Mouse (Mus musculus) intestine, embryonic 16.5 days (tissue): ENCODE measurements around the gene Lyrm7. TPM values are rescaled to one million over a fixed set of nuclear protein-coding genes. Genes with fewer than 3 reads are reported as not detected.

Source experiments
- ATAC-seq: fragments of 200-750 bp; cut with Nextera tagmentation; 2 replicates; pipeline ENCODE4 v1.8.0; 2017; ENCODE audit warnings: moderate TSS enrichment, moderate library complexity
- H3K27ac ChIP-seq: fragments of 300-500 bp; sonication (generic); 2 replicates; pipeline ENCODE4 v1.5.1; 2014; ENCODE audit warnings: mild to moderate bottlenecking, low read length
- H3K27me3 ChIP-seq: fragments of 300-500 bp; sonication (generic); replicated peaks from 2 replicates; pipeline ENCODE4 v1.6.1; 2014; ENCODE audit warnings: low read length, control low read depth, mixed read lengths; ENCODE audit not compliant: control insufficient read depth, insufficient read depth
- H3K36me3 ChIP-seq: fragments of 300-500 bp; sonication (generic); 2 replicates; pipeline ENCODE4 v1.6.1; 2014; ENCODE audit warnings: low read length, control low read depth; ENCODE audit not compliant: control insufficient read depth, insufficient read depth
- H3K4me1 ChIP-seq: fragments of 300-500 bp; sonication (generic); 2 replicates; pipeline ENCODE4 v1.6.1; 2014; ENCODE audit warnings: low read length, control low read depth, mixed read lengths; ENCODE audit not compliant: control insufficient read depth, insufficient read depth
- H3K4me2 ChIP-seq: fragments of 300-500 bp; sonication (generic); 2 replicates; pipeline ENCODE4 v1.6.1; 2014; ENCODE audit warnings: low read depth, low read length, control low read depth
- H3K4me3 ChIP-seq: fragments of 300-500 bp; sonication (generic); 2 replicates; pipeline ENCODE4 v1.5.1; 2014; ENCODE audit warnings: mild to moderate bottlenecking, low read length
- H3K9ac ChIP-seq: fragments of 300-500 bp; sonication (generic); 2 replicates; pipeline ENCODE4 v1.6.1; 2014; ENCODE audit warnings: low read depth, low read length
- H3K9me3 ChIP-seq: fragments of 300-500 bp; sonication (generic); 2 replicates; pipeline ENCODE4 v1.6.1; 2016; ENCODE audit warnings: low read length, control low read depth; ENCODE audit not compliant: control insufficient read depth
- WGBS: fragments of 180-500 bp; shearing (Covaris S2); extraction: QIAGEN DNeasy Blood & Tissue Kit; methylation state at CpG from one replicate; pipeline ENCODE4 v1.1.7; 2014; 5-methylcytosine and 5-hydroxymethylcytosine counted together
- polyA plus RNA-seq: library from polyadenylated mRNA; unstranded; fragments of >200 nt; fragmentation: Nextera tagmentation; extraction: Ambion mirVana; gene quantifications from 2 replicates; pipeline ENCODE4 v1.2.1, GENCODE M21; 2015

Gene Lyrm7
- polyA plus RNA-seq, 1 experiment from 2014 or later, result 9.7 TPM

DNA sequence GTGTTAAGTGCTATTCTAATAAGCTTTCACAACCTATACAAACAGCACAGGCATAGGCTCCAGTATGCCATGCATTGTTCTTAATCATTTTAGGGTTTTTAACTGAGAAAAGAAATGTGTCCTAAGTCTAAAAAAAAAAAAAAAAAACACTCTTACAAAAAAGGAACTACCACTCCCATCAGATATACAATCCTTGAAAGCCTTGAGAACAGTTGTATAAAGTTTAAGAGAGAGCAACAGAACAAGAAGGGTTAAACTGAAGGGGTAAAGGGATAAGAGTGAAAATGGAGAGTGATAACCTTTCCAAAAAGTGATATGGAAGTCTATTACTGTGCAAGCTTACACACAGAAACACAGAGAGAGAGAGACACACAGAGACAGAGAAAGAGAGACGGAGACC is 80.8 kb downstream of the Lyrm7 start:
- Histone ChIP-seq H3K27ac (no peak overlapping the region), H3K4me3 (no peak overlapping the region), H3K4me1 (peaks cover 17% of the 10 kb centered on the region), H3K36me3 (no peaks in the 10 kb centered on the region), H3K27me3 (no peaks in the 10 kb centered on the region), H3K9me3 (no peaks in the 10 kb centered on the region), H3K4me2 (no peak overlapping the region), H3K9ac (no peak overlapping the region)
- 87% methylated on average over 1 of the region's 1 CpGs for whole genome bisulfite sequencing
- ATAC-seq, result no peak

DNA sequence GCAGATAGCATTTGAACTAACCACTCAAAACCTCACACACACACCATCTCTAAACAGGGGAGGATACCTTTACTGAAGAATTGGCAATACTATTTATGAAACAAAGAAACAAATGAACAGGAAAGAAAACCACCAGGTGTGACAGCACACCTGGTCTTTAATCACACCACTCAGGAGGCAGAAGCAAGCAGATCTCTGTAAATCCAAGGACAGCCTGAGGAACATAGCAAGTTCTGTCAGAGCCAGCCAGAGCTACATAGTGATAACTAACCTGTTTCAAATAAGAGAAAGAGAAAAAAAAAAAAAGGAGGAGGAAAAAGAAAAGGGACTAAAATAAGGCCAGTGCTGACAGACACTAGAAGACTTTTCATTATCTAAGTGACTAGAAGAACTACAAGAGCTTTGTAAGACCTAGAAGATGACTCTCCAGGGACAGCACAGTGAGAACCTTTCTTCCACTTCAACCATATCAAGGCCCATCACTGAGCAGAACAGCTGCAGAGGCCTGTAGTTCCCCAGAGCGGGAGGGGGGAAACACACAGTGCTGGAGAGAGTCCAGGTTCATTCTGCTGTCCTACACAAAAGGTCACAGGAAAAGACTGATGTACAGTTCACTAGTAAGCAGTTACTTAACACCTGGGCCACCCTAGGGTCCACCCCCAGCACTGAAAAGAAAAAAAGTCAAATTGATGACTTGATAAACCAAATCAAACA is 82.4 kb downstream of the Lyrm7 start:
- Histone ChIP-seq H3K4me2 (no peak overlapping the region), H3K9ac (no peak overlapping the region), H3K4me3 (no peak overlapping the region), H3K4me1 (peaks cover 21% of the 10 kb centered on the region), H3K9me3 (no peaks in the 10 kb centered on the region), H3K36me3 (no peaks in the 10 kb centered on the region), H3K27me3 (no peaks in the 10 kb centered on the region), H3K27ac (no peak overlapping the region)
- WGBS, result 69% methylated on average over 1 of the region's 1 CpGs
- ATAC-seq, result no peak

GRCm38 (mm10) chr11:54777387-54778130 is 83.2 kb downstream of the Lyrm7 start:
- H3K27ac ChIP-seq, result no peak overlapping the region
- WGBS, result 64% methylated on average over 6 of the region's 6 CpGs
- no peak overlapping the region for H3K4me3 ChIP-seq
- no peak overlapping the region for H3K9ac ChIP-seq
- ATAC-seq, result no peak
- H3K4me2 ChIP-seq, result no peak overlapping the region
- H3K4me1 ChIP-seq, result peaks cover 20% of the 10 kb centered on the region
- no peaks in the 10 kb centered on the region for H3K9me3 ChIP-seq
- H3K36me3 ChIP-seq, result no peaks in the 10 kb centered on the region
- H3K27me3 ChIP-seq, result no peaks in the 10 kb centered on the region

Other genes with a start within 250 kb of the Lyrm7 start
- gene Cdc42se2, start 73.2 kb downstream of the Lyrm7 start, polyA plus RNA-seq, result 70.0 and 72.9 TPM in 2 replicates
- gene Hint1, start 5.5 kb upstream of the Lyrm7 start, polyA plus RNA-seq, result 674 and 732 TPM in 2 replicates
- 511 and 784 TPM in 2 replicates for gene Gpx3, start 41.5 kb upstream of the Lyrm7 start, polyA plus RNA-seq
- 27.2 and 28.1 TPM in 2 replicates for gene Tnip1, start 102.0 kb upstream of the Lyrm7 start, polyA plus RNA-seq
- gene Anxa6, start 172.5 kb upstream of the Lyrm7 start, polyA plus RNA-seq, result 235 and 247 TPM in 2 replicates
- gene Ccdc69, start 217.2 kb upstream of the Lyrm7 start, polyA plus RNA-seq, result 2.3 and 3.0 TPM in 2 replicates
- 20.3 and 21.7 TPM in 2 replicates for gene Gm2a, start 237.2 kb upstream of the Lyrm7 start, polyA plus RNA-seq